Mouse (Mus musculus) cortical plate, adult 2 months (tissue): ENCODE measurements at regions not wholly inside any gene's neighbourhood (a gene's known extent, or its start where the extent isn't known, plus 50 kb on each side); places are given as distances from the start of the nearest gene placed in this dataset.

Source experiments
- CTCF ChIP-seq: fragments of 200-500 bp; IDR thresholded peaks from 2 replicates; pipeline ENCODE4 v1.5.1; 2011; ENCODE audit warnings: mild to moderate bottlenecking, control low read depth, low read length; ENCODE audit not compliant: insufficient read depth; ENCODE audit errors: extremely low read depth
- POLR2A ChIP-seq: fragments of 200-500 bp; IDR thresholded peaks from 2 replicates; pipeline ENCODE4 v1.6.1; 2011; ENCODE audit warnings: mild to moderate bottlenecking, low read length, control low read depth; ENCODE audit not compliant: insufficient read depth; ENCODE audit errors: extremely low read depth

DNA sequence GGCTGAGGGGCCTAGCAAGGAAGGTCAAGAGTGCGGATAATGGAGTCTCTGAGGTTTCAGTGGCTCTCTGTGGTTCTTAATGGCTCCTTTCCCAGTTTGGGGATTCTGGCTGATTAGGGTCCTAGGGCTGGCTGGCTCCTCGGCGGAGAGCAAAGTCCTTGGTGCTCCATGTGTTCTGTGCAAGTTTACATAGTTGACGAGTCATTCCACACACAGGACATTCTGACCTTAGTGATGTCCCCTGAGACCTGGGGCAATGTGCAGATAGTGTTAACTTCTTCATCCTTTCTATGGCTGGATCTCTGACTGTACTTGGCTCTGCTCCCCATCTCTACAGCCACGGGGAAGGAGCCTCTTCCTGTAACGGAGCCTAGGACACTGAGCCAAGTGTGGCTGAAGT, 65.0 kb upstream of the Id2 start:
- TF ChIP-seq POLR2A (no peak), CTCF (no peak)
